Mouse (Mus musculus) MEL (cell line): ENCODE results near the gene Rassf3. TPM values are rescaled to one million over a fixed set of nuclear protein-coding genes. Genes with fewer than 3 reads are reported as not detected.

Experiments
- DNase-seq: peaks from one replicate; pipeline ENCODE4 v3.0.0; 2011; ENCODE audit warnings: low read depth, low spot score
- H3K27ac ChIP-seq: 2 replicates; pipeline ENCODE4 v1.5.1; 2012; ENCODE audit warnings: low read depth, mild to moderate bottlenecking, control low read depth, low read length, moderate library complexity; ENCODE audit not compliant: control insufficient read depth
- H3K27me3 ChIP-seq, 2 experiments: fragments of 150-350 bp in 1 of 2; sonication (generic) in 1 of 2; 2 replicates each; pipeline ENCODE4 v1.6.1; 2012; ENCODE audit warnings: low read length in 2 of 2, mild to moderate bottlenecking in 2 of 2, improper control_type of control experiment in 1 of 2, moderate library complexity in 1 of 2; ENCODE audit not compliant: insufficient read depth in 2 of 2, control insufficient read depth in 1 of 2
- H3K36me3 ChIP-seq, 2 experiments: 2 replicates each; pipeline ENCODE4 v1.6.1; 2012 to 2014; ENCODE audit warnings: low read length in 2 of 2, improper control_type of control experiment in 1 of 2, inconsistent platforms in 1 of 2, mild to moderate bottlenecking in 1 of 2; ENCODE audit not compliant: insufficient read depth in 2 of 2, control insufficient read depth in 1 of 2
- H3K4me1 ChIP-seq, 2 experiments: fragments of 150-350 bp in 1 of 2; sonication (generic) in 1 of 2; 2 replicates each; pipeline ENCODE4 v1.6.1; 2012; ENCODE audit warnings: low read length in 2 of 2, improper control_type of control experiment in 1 of 2, mild to moderate bottlenecking in 1 of 2; ENCODE audit not compliant: insufficient read depth in 2 of 2, control insufficient read depth in 1 of 2
- H3K4me3 ChIP-seq, 2 experiments: fragments of 150-350 bp in 1 of 2; sonication (generic) in 1 of 2; 2 replicates each; pipeline ENCODE4 v1.5.1; 2012; ENCODE audit warnings: low read depth in 2 of 2, low read length in 2 of 2, mild to moderate bottlenecking in 2 of 2, moderate library complexity in 2 of 2, control low read depth in 1 of 2, improper control_type of control experiment in 1 of 2; ENCODE audit not compliant: control insufficient read depth in 1 of 2, insufficient read depth in 1 of 2
- H3K79me2 ChIP-seq: 2 replicates; pipeline ENCODE4 v1.6.1; 2012; ENCODE audit warnings: mild to moderate bottlenecking, low read length, moderate library complexity; ENCODE audit not compliant: control insufficient read depth, poor library complexity, insufficient read depth
- H3K9ac ChIP-seq: 2 replicates; pipeline ENCODE4 v1.6.1; 2012; ENCODE audit warnings: low read depth, mild to moderate bottlenecking, control low read depth, low read length, moderate library complexity; ENCODE audit not compliant: control insufficient read depth, poor library complexity, severe bottlenecking
- H3K9me3 ChIP-seq: fragments of 150-350 bp; sonication (generic); replicated peaks from 2 replicates; pipeline ENCODE4 v1.6.1; 2012; ENCODE audit warnings: mild to moderate bottlenecking, low read length, improper control_type of control experiment, moderate library complexity; ENCODE audit not compliant: insufficient read depth
- CHD1 ChIP-seq: IDR thresholded peaks from 2 replicates; pipeline ENCODE4 v1.6.1; 2012; ENCODE audit warnings: low read depth, mild to moderate bottlenecking, inconsistent platforms, low read length, improper control_type of control experiment
- CHD2 ChIP-seq: IDR thresholded peaks from 2 replicates; pipeline ENCODE4 v1.6.1; 2011; ENCODE audit warnings: low read length, improper control_type of control experiment
- E2F4 ChIP-seq: IDR thresholded peaks from 2 replicates; pipeline ENCODE4 v1.6.1; 2011; ENCODE audit warnings: low read depth, low read length, improper control_type of control experiment, borderline replicate concordance
- GATA1 ChIP-seq: IDR thresholded peaks from 2 replicates; pipeline ENCODE4 v1.6.1; 2011; ENCODE audit warnings: low read depth, low read length, improper control_type of control experiment
- HCFC1 ChIP-seq: IDR thresholded peaks from 2 replicates; pipeline ENCODE4 v1.6.1; 2012; ENCODE audit warnings: low read depth, mild to moderate bottlenecking, inconsistent platforms, low read length, improper control_type of control experiment, moderate library complexity
- KAT2A ChIP-seq: conservative IDR thresholded peaks from 2 replicates; pipeline ENCODE4 v1.6.1; 2012; ENCODE audit warnings: low read depth, low read length, improper control_type of control experiment, inconsistent platforms
- MAFK ChIP-seq: IDR thresholded peaks from 2 replicates; pipeline ENCODE4 v1.6.1; 2011; ENCODE audit warnings: low read depth, mild to moderate bottlenecking, low read length, improper control_type of control experiment, borderline replicate concordance
- MAX ChIP-seq: IDR thresholded peaks from 2 replicates; pipeline ENCODE4 v1.6.1; 2011; ENCODE audit warnings: low read length, improper control_type of control experiment
- MAZ ChIP-seq: IDR thresholded peaks from 2 replicates; pipeline ENCODE4 v1.6.1; 2012; ENCODE audit warnings: low read depth, mild to moderate bottlenecking, inconsistent platforms, low read length, improper control_type of control experiment
- MEF2A ChIP-seq: IDR thresholded peaks from 2 replicates; pipeline ENCODE4 v1.6.1; 2014; ENCODE audit warnings: low read depth, mild to moderate bottlenecking, inconsistent platforms, low read length, improper control_type of control experiment; ENCODE audit not compliant: poor library complexity, insufficient replicate concordance, severe bottlenecking; ENCODE audit errors: extremely low read depth
- MYC ChIP-seq: IDR thresholded peaks from 2 replicates; pipeline ENCODE4 v1.6.1; 2011; ENCODE audit warnings: low read depth, mild to moderate bottlenecking, low read length, improper control_type of control experiment, moderate library complexity
- NELFE ChIP-seq: IDR thresholded peaks from 2 replicates; pipeline ENCODE4 v1.6.1; 2011; ENCODE audit warnings: low read depth, low read length, improper control_type of control experiment
- NRF1 ChIP-seq: IDR thresholded peaks from 2 replicates; pipeline ENCODE4 v1.6.1; 2014; ENCODE audit warnings: low read depth, mild to moderate bottlenecking, inconsistent platforms, low read length, improper control_type of control experiment, moderate library complexity; ENCODE audit not compliant: poor library complexity, insufficient read depth, severe bottlenecking
- RAD21 ChIP-seq: IDR thresholded peaks from 2 replicates; pipeline ENCODE4 v1.6.1; 2011; ENCODE audit warnings: mild to moderate bottlenecking, low read depth, low read length, improper control_type of control experiment
- SMC3 ChIP-seq: IDR thresholded peaks from 2 replicates; pipeline ENCODE4 v1.6.1; 2011; ENCODE audit warnings: low read depth, low read length, improper control_type of control experiment
- TBP ChIP-seq: IDR thresholded peaks from 2 replicates; pipeline ENCODE4 v1.8.0; 2011; ENCODE audit warnings: low read depth, low read length, improper control_type of control experiment
- TCF12 ChIP-seq: IDR thresholded peaks from 2 replicates; pipeline ENCODE4 v1.6.1; 2014; ENCODE audit warnings: low read depth, mild to moderate bottlenecking, inconsistent platforms, low read length, improper control_type of control experiment, moderate library complexity
- USF1 ChIP-seq: IDR thresholded peaks from 2 replicates; pipeline ENCODE4 v1.6.1; 2014; ENCODE audit warnings: low read depth, mild to moderate bottlenecking, inconsistent platforms, low read length, improper control_type of control experiment, moderate library complexity
- ZNF384 ChIP-seq: IDR thresholded peaks from 2 replicates; pipeline ENCODE4 v1.6.1; 2012; ENCODE audit warnings: low read depth, mild to moderate bottlenecking, inconsistent platforms, low read length, improper control_type of control experiment
- polyA plus RNA-seq, 2 experiments: library from polyadenylated mRNA; stranded (reverse) in 1 of 2; unstranded in 1 of 2; fragments of >175 nt in 1 of 2; fragments of >200 nt in 1 of 2; gene quantifications; 2 replicates each; pipeline versions ENCODE4 v1.2.1 to v1.2.4; 2012; ENCODE audit warnings: low replicate concordance in 2 of 2, low read depth in 1 of 2; ENCODE audit not compliant: insufficient read length in 2 of 2, insufficient read depth in 1 of 2, missing spikeins in 1 of 2
- total RNA-seq: library from RNA; depleted of rRNA; stranded (reverse); fragments of 300-350 nt; gene quantifications from 2 replicates; pipeline ENCODE4 v1.2.3, GENCODE M21; 2012

Gene Rassf3
- total and polyA plus RNA-seq, 3 experiments: 9.2 to 15.8 TPM; not detected in 1

DNA sequence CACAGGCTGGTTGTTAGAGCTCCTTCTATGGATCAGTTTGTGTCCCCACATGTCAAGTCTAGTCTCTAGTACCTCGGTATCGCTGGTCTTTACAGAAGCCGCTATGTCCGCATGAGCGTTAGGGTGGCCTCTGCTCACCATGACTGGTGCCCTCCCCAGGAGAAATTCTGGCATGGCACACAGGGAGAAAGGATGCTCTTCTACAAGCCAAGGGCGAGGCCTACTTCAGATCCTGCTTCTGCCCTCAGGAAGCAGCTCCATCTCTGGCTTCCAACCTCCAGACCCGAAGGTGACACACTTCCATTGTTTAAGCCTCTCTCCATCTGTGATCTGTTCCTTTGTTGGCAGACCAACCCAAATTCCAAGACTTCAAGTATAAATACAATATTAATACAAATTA lies 31.9 kb downstream of the Rassf3 start:
- H3K9ac ChIP-seq: no peak overlapping the region
- no peaks in the 10 kb centered on the region; the same call in 1 of the 2 replicates for H3K79me2 ChIP-seq
- TF ChIP-seq E2F4 (no peak), GATA1 (no peak), MAZ (no peak), NELFE (no peak), NRF1 (no peak), KAT2A (no peak), USF1 (no peak), CHD2 (no peak), MEF2A (no peak), CHD1 (no peak), RAD21 (no peak), MYC (no peak), TBP (no peak), MAFK (no peak), TCF12 (no peak), ZNF384 (no peak), HCFC1 (no peak), SMC3 (no peak)
- DNase-seq: no peak
- no peaks in the 10 kb centered on the region for H3K4me1 ChIP-seq
- H3K27ac ChIP-seq: no peak overlapping the region
- H3K9me3 ChIP-seq: no peaks in the 10 kb centered on the region
- no peaks in the 10 kb centered on the region; a peak in 1 of 4 replicates for H3K36me3 ChIP-seq
- no peak overlapping the region for H3K4me3 ChIP-seq
- H3K27me3 ChIP-seq: no peaks in the 10 kb centered on the region

DNA sequence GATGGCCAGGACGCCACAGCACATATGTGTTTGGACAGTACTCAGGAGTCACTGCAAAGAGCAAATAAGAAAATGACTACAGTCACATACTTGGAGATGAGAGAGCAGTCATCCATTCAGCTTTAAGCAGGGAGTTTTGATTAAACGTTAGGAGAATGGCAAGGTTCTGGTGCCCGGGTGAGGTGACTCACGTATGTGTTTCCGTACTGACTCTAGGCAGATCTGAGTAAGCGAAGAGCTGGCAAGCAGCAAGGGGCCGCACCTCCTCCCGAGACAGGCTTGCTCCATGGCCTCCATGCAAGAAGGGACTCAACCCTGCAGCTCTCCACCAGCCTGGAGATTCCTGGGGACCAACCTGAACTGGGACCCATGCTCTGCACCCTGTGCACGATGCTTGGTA lies 32.4 kb downstream of the Rassf3 start:
- no peaks in the 10 kb centered on the region for H3K36me3 ChIP-seq
- TF ChIP-seq MAX: no peak
- TF ChIP-seq TCF12: no peak

More for the DNA sequence above, 32.4 kb downstream of the Rassf3 start:
- no peak for DNase-seq
- H3K9me3 ChIP-seq: no peaks in the 10 kb centered on the region
- H3K79me2 ChIP-seq: no peaks in the 10 kb centered on the region; the same call in 1 of the 2 replicates
- H3K27ac ChIP-seq: no peak overlapping the region
- H3K4me3 ChIP-seq: no peak overlapping the region
- H3K4me1 ChIP-seq: no peaks in the 10 kb centered on the region
- H3K9ac ChIP-seq: no peak overlapping the region
- H3K27me3 ChIP-seq: no peaks in the 10 kb centered on the region
